Mouse (Mus musculus) liver, adult 2 months (tissue): ENCODE measurements around the gene Cryba2.

Experiments
- CTCF ChIP-seq: fragments of 200-500 bp; IDR thresholded peaks from 2 replicates; pipeline ENCODE4 v1.5.1; 2011; ENCODE audit warnings: low read depth, low read length, control low read depth
- POLR2A ChIP-seq: fragments of 200-500 bp; IDR thresholded peaks from 2 replicates; pipeline ENCODE4 v1.6.1; 2011; ENCODE audit warnings: low read length, control low read depth; ENCODE audit not compliant: insufficient read depth; ENCODE audit errors: extremely low read depth

GRCm38 (mm10) chr1:74856791-74857190, 36.2 kb downstream of the Cryba2 start:
- TF ChIP-seq CTCF, result no peak
- TF ChIP-seq POLR2A, result no peak
